Mouse (Mus musculus) left cerebral cortex, adult 2 months (tissue): ENCODE measurements around the gene Gm27235. TPM values are rescaled to one million over a fixed set of nuclear protein-coding genes. Genes with fewer than 3 reads are reported as not detected.
"Not testable (repeated sequence)": the region's sequence is repeated elsewhere in the genome, so short reads cannot be mapped to it uniquely, and the experiment has no call there.

Experiments used
- DNase-seq, 2 experiments: peaks; one replicate each; pipeline ENCODE4 v3.0.0; 2021 to 2022; ENCODE audit warnings: low spot score in 2 of 2, mixed read lengths in 1 of 2; ENCODE audit errors: extremely low spot score in 1 of 2
- H3K27ac ChIP-seq: fragments of 200-600 bp; 2 replicates; pipeline ENCODE4 v1.8.1; 2022
- H3K4me3 ChIP-seq: fragments of 200-600 bp; 2 replicates; pipeline ENCODE4 v1.8.1; 2022
- CTCF ChIP-seq: fragments of 200-600 bp; IDR thresholded peaks from 2 replicates; pipeline ENCODE4 v1.8.1; 2022; ENCODE audit warnings: antibody characterized with exemption, mild to moderate bottlenecking, moderate library complexity
- intact Hi-C: fragments of 180-260 bp; cut with DNase I; formaldehyde crosslinking; loops from one replicate; pipeline ENCODE4 v1.15.1; 2025
- long read RNA-seq, 2 experiments: library from polyadenylated mRNA; stranded (forward); transcript quantifications; one replicate each; pipeline ENCODE4 v2.0.0; 2021; ENCODE audit warnings: borderline mapping rate in 2 of 2
- total RNA-seq, 2 experiments: library from RNA; stranded (reverse); gene quantifications; 2 replicates each; pipeline ENCODE4 v1.2.3; 2021

The Gm27235 gene
- not detected for total RNA-seq
- long read RNA-seq, experiment 1, result 0 reads
- long read RNA-seq, experiment 2, result 0 reads

GRCm38 (mm10) chr9:35790001-35790400 lies at the start of gene Gm27235, which contains the start of gene D730048I06Rik:
TSS of gene Gm27235 (minus strand) at chr9:35790101.
TSS of gene D730048I06Rik (minus strand) at chr9:35790112.
- no peak within 1 kb of the TSS for H3K27ac ChIP-seq
- DNase-seq, result no peak
- intact Hi-C loops, result no loop called here

GRCm38 (mm10) chr9:35817881-35818280 lies 28.0 kb upstream of the Gm27235 start:
- H3K4me3 ChIP-seq, H3K27ac ChIP-seq, intact Hi-C loops, DNase-seq: not testable (repeated sequence)

More at GRCm38 (mm10) chr9:35790001-35790400, at the start of gene Gm27235, which contains the start of gene D730048I06Rik:
- TF ChIP-seq CTCF, result no peak
- H3K4me3 ChIP-seq, result no peak within 1 kb of the TSS

DNA sequence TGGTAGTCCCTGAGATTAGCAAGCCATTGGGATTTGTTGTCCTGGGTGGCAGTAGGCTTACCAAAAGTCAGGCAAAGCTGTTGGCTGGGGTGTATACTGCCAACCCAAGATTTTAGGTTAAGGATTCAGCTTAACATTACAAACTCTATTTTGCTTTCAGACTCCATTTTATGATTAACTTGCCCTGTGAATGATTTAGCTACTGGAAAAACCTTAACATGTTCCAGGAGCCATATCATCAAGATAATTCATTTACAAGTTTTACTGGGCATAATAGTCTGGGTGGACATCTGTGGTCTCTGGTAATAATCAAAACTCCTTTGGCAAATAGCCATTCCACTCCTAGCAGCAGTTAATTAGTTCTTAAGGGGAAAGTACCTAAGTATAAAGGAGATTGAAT lies 8.2 kb upstream of the Gm27235 start:
- no peak for TF ChIP-seq CTCF
- Histone ChIP-seq H3K27ac (no peak overlapping the region), H3K4me3 (no peak overlapping the region)
- intact Hi-C loops, result no loop called here
- DNase-seq, result no peak

DNA sequence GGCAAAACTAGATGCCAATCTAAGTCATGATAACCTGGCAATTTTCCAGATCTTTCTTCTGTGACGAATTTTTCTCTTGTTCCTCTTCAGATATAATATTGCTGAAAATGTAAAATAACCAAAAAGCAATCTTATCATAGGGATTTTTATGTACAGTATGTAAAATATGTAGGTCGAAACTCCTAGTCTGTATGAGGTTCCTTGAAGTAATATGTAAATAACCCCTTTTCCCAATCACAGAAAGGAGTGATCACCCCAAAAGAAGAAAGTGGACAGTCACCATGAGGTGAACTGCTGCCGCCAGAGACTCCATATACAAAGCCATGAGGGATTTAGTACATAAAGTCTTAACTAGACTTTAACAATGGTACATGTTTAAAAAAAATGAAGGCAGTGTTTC lies 11.9 kb downstream of the Gm27235 start, which contains the start of gene Gm17727:
Gene Gm17727, minus strand, starts transcription at position 101 of the 400 bp plus-strand sequence.
- intact Hi-C loops, result no loop called here
- DNase-seq, result no peak
- Histone ChIP-seq H3K4me3 (no peak within 1 kb of the TSS), H3K27ac (no peak within 1 kb of the TSS)
- TF ChIP-seq CTCF, result no peak

GRCm38 (mm10) chr9:35756843-35757242 lies 33.1 kb downstream of the Gm27235 start:
- intact Hi-C loops, result no loop called here
- no peak overlapping the region for H3K27ac ChIP-seq
- no peak for DNase-seq
- H3K4me3 ChIP-seq, result no peak overlapping the region
- no peak for TF ChIP-seq CTCF

GRCm38 (mm10) chr9:35740749-35741148 lies 49.2 kb downstream of the Gm27235 start, which contains the start of gene Gm17677:
TSS of gene Gm17677 (plus strand) at chr9:35741049.
- no peak for TF ChIP-seq CTCF
- no peak for DNase-seq
- Histone ChIP-seq H3K4me3 (no peak within 1 kb of the TSS), H3K27ac (no peak within 1 kb of the TSS)
- intact Hi-C loops, result no loop called here

Other genes with a start within 250 kb of the Gm27235 start
- 10 to 100 TPM; 16.3 to 16.7 TPM for gene Ddx25, start 231.6 kb downstream of the Gm27235 start, total RNA-seq
- gene Pus3, start 231.5 kb downstream of the Gm27235 start, total RNA-seq, result 10 to 100 TPM; 11.9 to 12.6 TPM
- gene Pate2, start 219.8 kb downstream of the Gm27235 start, total RNA-seq, result under 1 TPM; 0.34 to 0.98 TPM
- gene Hyls1, start 219.7 kb downstream of the Gm27235 start, total RNA-seq, result 1 to 10 TPM; 9.0 to 9.6 TPM
- not detected for gene Pate4, start 178.2 kb downstream of the Gm27235 start, total RNA-seq
- not detected for gene Pate3, start 141.9 kb downstream of the Gm27235 start, total RNA-seq
- not detected for gene Pate1, start 102.7 kb downstream of the Gm27235 start, total RNA-seq
- not detected for gene Gm17677, start 49.1 kb downstream of the Gm27235 start, total RNA-seq
- not detected for gene Gm17727, start 12.0 kb downstream of the Gm27235 start, total RNA-seq
- gene D730048I06Rik, start within 50 bp of the Gm27235 start, total RNA-seq, result not detected
- not detected for gene 9230110F15Rik, start 54.0 kb upstream of the Gm27235 start, total RNA-seq
- gene 9230113P08Rik, start 118.3 kb upstream of the Gm27235 start, total RNA-seq, result under 1 TPM in 1 of 2 experiments, not detected in 1; 0.16 TPM